8 mouse cellular contexts compared by ENCODE assay signal in genomic region chr13:52828946-52829523, GRCm38 (mm10).
DNase-seq lines count a peak whose midpoint lies in the region; ATAC-seq and TF ChIP-seq lines count a peak whose summit lies in the region.

No protein-coding gene starts in this region.

- peak overlapping the region; percentile 59 for H3K4me2 ChIP-seq in liver, embryonic 14.5 days (ENCODE audit: low read depth)
- H3K4me2 ChIP-seq in stomach, embryonic 16.5 days (ENCODE audit: low read depth, low read length): no peak overlapping the region
- H3K4me2 ChIP-seq in forebrain, postnatal 0 days (ENCODE audit: low read depth): no peak overlapping the region

- peak overlapping the region; percentile 69 for H3K9ac ChIP-seq in liver, embryonic 14.5 days (replicated peaks)
- H3K9ac ChIP-seq in stomach, embryonic 16.5 days (ENCODE audit: low read length): no peak overlapping the region
- no peak overlapping the region for H3K9ac ChIP-seq in forebrain, postnatal 0 days

- no peak for TF ChIP-seq CTCF in liver, embryonic 14.5 days (IDR thresholded peaks at IDR 0.05; ENCODE audit: low read depth)
- no peak for TF ChIP-seq CTCF in forebrain, postnatal 0 days (IDR thresholded peaks at IDR 0.05; ENCODE audit: low read depth)

- ATAC-seq in liver, embryonic 14.5 days (ENCODE audit: insufficient read depth): peak; percentile 59
- peak; percentile 68 for ATAC-seq in stomach, embryonic 16.5 days (ENCODE audit: insufficient read depth, low FRiP score)
- ATAC-seq in forebrain, postnatal 0 days: no peak

- H3K27me3 ChIP-seq in heart, embryonic 10.5 days (ENCODE audit: insufficient read depth, poor library complexity, severe bottlenecking): no peaks in the 10 kb centered on the region
- no peaks in the 10 kb centered on the region for H3K27me3 ChIP-seq in liver, embryonic 14.5 days (ENCODE audit: control insufficient read depth, insufficient read depth, low read length)
- H3K27me3 ChIP-seq in stomach, embryonic 16.5 days (ENCODE audit: control insufficient read depth, insufficient read depth, low read length): no peaks in the 10 kb centered on the region
- H3K27me3 ChIP-seq in forebrain, postnatal 0 days (ENCODE audit: insufficient read depth, low read length): no peaks in the 10 kb centered on the region

- H3K27ac ChIP-seq in heart, embryonic 10.5 days: no peak overlapping the region
- H3K27ac ChIP-seq in liver, embryonic 14.5 days: peak overlapping the region; percentile 96
- H3K27ac ChIP-seq in stomach, embryonic 16.5 days (ENCODE audit: low read length): peak overlapping the region; percentile 75
- H3K27ac ChIP-seq in forebrain, postnatal 0 days (ENCODE audit: low read depth, low read length): no peak overlapping the region

- peak; percentile 58 for TF ChIP-seq EP300 in liver, embryonic 14.5 days (IDR thresholded peaks at IDR 0.05; ENCODE audit: low read depth)

- H3K4me3 ChIP-seq in heart, embryonic 10.5 days: no peak overlapping the region
- peak overlapping the region in 1 of 2 experiments; percentile 29; a peak in 2 of 4 replicates for H3K4me3 ChIP-seq in liver, embryonic 14.5 days (ENCODE audit: insufficient read depth in 1 of 2, low read depth in 2 of 2, low read length in 2 of 2)
- no peak overlapping the region for H3K4me3 ChIP-seq in stomach, embryonic 16.5 days (replicated peaks; ENCODE audit: low read length)
- H3K4me3 ChIP-seq in forebrain, postnatal 0 days (ENCODE audit: low read depth, low read length): no peak overlapping the region

- DNase-seq in heart, adult 18-20 months: peak; percentile 54 to 76
- DNase-seq in heart, embryonic 10.5 days (ENCODE audit: low spot score): no peak
- DNase-seq in c-Kit-positive CD71-positive TER-119-positive erythroid progenitor cells, embryonic 14.5 days (ENCODE audit: low spot score): peak; percentile 61
- peak; percentile 66 to 70 (median 70) for DNase-seq in liver, embryonic 14.5 days (ENCODE audit: low read depth in 3 of 3, low spot score in 3 of 3)
- DNase-seq in cerebellum, postnatal 14 days: no peak
- DNase-seq in ovary, adult 18-20 months (ENCODE audit: low spot score): no peak
- DNase-seq in forebrain, postnatal 0 days: no peak

- 64% methylated on average over 12 of the region's 12 CpGs for WGBS in heart, embryonic 10.5 days
- 44% methylated on average over 12 of the region's 12 CpGs for WGBS in liver, embryonic 14.5 days (ENCODE audit: insufficient replicate concordance)
- 52% methylated on average over 12 of the region's 12 CpGs for WGBS in stomach, embryonic 16.5 days
- 71% methylated on average over 12 of the region's 12 CpGs for WGBS in forebrain, postnatal 0 days

- peaks cover 34% of the 10 kb centered on the region for H3K4me1 ChIP-seq in heart, embryonic 10.5 days
- peaks cover 60 to 62% of the 10 kb centered on the region in 2 experiments for H3K4me1 ChIP-seq in liver, embryonic 14.5 days (replicated peaks; ENCODE audit: control insufficient read depth in 2 of 2, insufficient read depth in 2 of 2, low read length in 1 of 2)
- H3K4me1 ChIP-seq in stomach, embryonic 16.5 days (ENCODE audit: control insufficient read depth, insufficient read depth, low read length): peaks cover 22% of the 10 kb centered on the region
- H3K4me1 ChIP-seq in forebrain, postnatal 0 days (ENCODE audit: insufficient read depth): no peaks in the 10 kb centered on the region

- H3K36me3 ChIP-seq in heart, embryonic 10.5 days: no peaks in the 10 kb centered on the region
- H3K36me3 ChIP-seq in liver, embryonic 14.5 days (replicated peaks; ENCODE audit: control insufficient read depth, insufficient read depth, low read depth): no peaks in the 10 kb centered on the region
- no peaks in the 10 kb centered on the region; the same call in 1 of the 2 replicates for H3K36me3 ChIP-seq in stomach, embryonic 16.5 days (ENCODE audit: control insufficient read depth, insufficient read depth, low read length)
- no peaks in the 10 kb centered on the region for H3K36me3 ChIP-seq in forebrain, postnatal 0 days (ENCODE audit: insufficient read depth)

- H3K9me3 ChIP-seq in heart, embryonic 10.5 days: no peaks in the 10 kb centered on the region
- no peaks in the 10 kb centered on the region for H3K9me3 ChIP-seq in liver, embryonic 14.5 days (ENCODE audit: control insufficient read depth, low read length)
- no peaks in the 10 kb centered on the region for H3K9me3 ChIP-seq in stomach, embryonic 16.5 days (replicated peaks; ENCODE audit: control insufficient read depth, low read length)
- no peaks in the 10 kb centered on the region for H3K9me3 ChIP-seq in forebrain, postnatal 0 days (ENCODE audit: low read length)

Comparison
In these comparisons a context has a peak if more than half of its experiments do, and no peak if none do; other contexts are left out.
1. DNase-seq: peak in heart, adult 18-20 months (2 of 2), c-Kit-positive CD71-positive TER-119-positive erythroid progenitor cells, embryonic 14.5 days (single experiment) and liver, embryonic 14.5 days (3 of 3); none in heart, embryonic 10.5 days (single experiment), cerebellum, postnatal 14 days (0 of 2), ovary, adult 18-20 months (single experiment) and forebrain, postnatal 0 days (single experiment).
2. H3K27ac ChIP-seq: peak in liver, embryonic 14.5 days (single experiment) and stomach, embryonic 16.5 days (single experiment); none in heart, embryonic 10.5 days (single experiment) and forebrain, postnatal 0 days (single experiment).